Mouse (Mus musculus) kidney, embryonic 14.5 days (tissue): Measurements from ENCODE around the gene Angptl7. TPM values are rescaled to one million over a fixed set of nuclear protein-coding genes. Genes with fewer than 3 reads are reported as not detected.

Experiments used
- polyA plus RNA-seq: library from polyadenylated mRNA; unstranded; fragments of >200 nt; fragmentation: Nextera tagmentation; extraction: Ambion mirVana; gene quantifications from 2 replicates; pipeline ENCODE4 v1.2.1, GENCODE M21; 2014

The Angptl7 gene
- polyA plus RNA-seq, 1 experiment from 2014 or later: 1.4 TPM

Other genes starting within 250 kb of the Angptl7 start
- gene Disp3, start 212.5 kb downstream of the Angptl7 start, polyA plus RNA-seq: 0.14 and 0.34 TPM in 2 replicates
- gene Ubiad1, start 55.7 kb downstream of the Angptl7 start, polyA plus RNA-seq: 13.4 and 18.6 TPM in 2 replicates
- 22.2 and 27.2 TPM in 2 replicates for gene Mtor, start 51.8 kb downstream of the Angptl7 start, polyA plus RNA-seq
- 65.7 and 101 TPM in 2 replicates for gene Exosc10, start 58.0 kb upstream of the Angptl7 start, polyA plus RNA-seq
- gene Srm, start 91.0 kb upstream of the Angptl7 start, polyA plus RNA-seq: 214 and 242 TPM in 2 replicates
- 0.37 TPM in 1 of 2 replicates, not detected in the other for gene Masp2, start 102.1 kb upstream of the Angptl7 start, polyA plus RNA-seq
- gene Tardbp, start 126.6 kb upstream of the Angptl7 start, polyA plus RNA-seq: 183 TPM in 2 replicates
- not detected in 2 replicates for gene Gm572, start 142.9 kb upstream of the Angptl7 start, polyA plus RNA-seq